Mouse (Mus musculus) lung, embryonic 14.5 days (tissue): ENCODE results near the gene Rpl38. TPM values are rescaled to one million over a fixed set of nuclear protein-coding genes. Genes with fewer than 3 reads are reported as not detected.

Experiments used
- ATAC-seq: fragments of 200-750 bp; cut with Nextera tagmentation; 2 replicates; pipeline ENCODE4 v1.8.0; 2017; ENCODE audit warnings: mild to moderate bottlenecking, moderate TSS enrichment, moderate library complexity; ENCODE audit not compliant: insufficient read depth
- DNase-seq: peaks from one replicate; pipeline ENCODE4 v3.0.0-alpha.2; 2015
- H3K27ac ChIP-seq: fragments of 300-500 bp; sonication (generic); 2 replicates; pipeline ENCODE4 v1.5.1; 2014; ENCODE audit warnings: low read depth, mild to moderate bottlenecking, moderate library complexity
- H3K27me3 ChIP-seq: fragments of 300-500 bp; sonication (generic); 2 replicates; pipeline ENCODE4 v1.6.1; 2014; ENCODE audit warnings: low read length, control low read depth; ENCODE audit not compliant: insufficient read depth
- H3K36me3 ChIP-seq: fragments of 300-500 bp; sonication (generic); 2 replicates; pipeline ENCODE4 v1.6.1; 2014; ENCODE audit warnings: control low read depth; ENCODE audit not compliant: insufficient read depth
- H3K4me1 ChIP-seq: fragments of 300-500 bp; sonication (generic); 2 replicates; pipeline ENCODE4 v1.6.1; 2014; ENCODE audit warnings: antibody characterized with exemption, control low read depth; ENCODE audit not compliant: insufficient read depth
- H3K4me2 ChIP-seq: fragments of 300-500 bp; sonication (generic); 2 replicates; pipeline ENCODE4 v1.6.1; 2014; ENCODE audit warnings: mild to moderate bottlenecking
- H3K4me3 ChIP-seq: fragments of 300-500 bp; sonication (generic); 2 replicates; pipeline ENCODE4 v1.5.1; 2014; ENCODE audit warnings: low read depth, low read length
- H3K9ac ChIP-seq: fragments of 300-500 bp; sonication (generic); 2 replicates; pipeline ENCODE4 v1.6.1; 2014
- H3K9me3 ChIP-seq: fragments of 300-500 bp; sonication (generic); 2 replicates; pipeline ENCODE4 v1.6.1; 2016; ENCODE audit warnings: low read depth, low read length, control low read depth
- CTCF ChIP-seq: IDR thresholded peaks from 2 replicates; pipeline ENCODE4 v1.5.1; 2016; ENCODE audit warnings: antibody characterized with exemption, low read depth
- WGBS: fragments of 180-500 bp; shearing (Covaris S2); extraction: QIAGEN DNeasy Blood & Tissue Kit; methylation state at CpG from one replicate; pipeline ENCODE4 v1.1.7; 2014; 5-methylcytosine and 5-hydroxymethylcytosine counted together
- polyA plus RNA-seq: library from polyadenylated mRNA; unstranded; fragments of >200 nt; fragmentation: Nextera tagmentation; extraction: Ambion mirVana; gene quantifications from 2 replicates; pipeline ENCODE4 v1.2.1, GENCODE M21; 2014

Rpl38 gene
- polyA plus RNA-seq, 1 experiment from 2014 or later = 978 TPM

DNA sequence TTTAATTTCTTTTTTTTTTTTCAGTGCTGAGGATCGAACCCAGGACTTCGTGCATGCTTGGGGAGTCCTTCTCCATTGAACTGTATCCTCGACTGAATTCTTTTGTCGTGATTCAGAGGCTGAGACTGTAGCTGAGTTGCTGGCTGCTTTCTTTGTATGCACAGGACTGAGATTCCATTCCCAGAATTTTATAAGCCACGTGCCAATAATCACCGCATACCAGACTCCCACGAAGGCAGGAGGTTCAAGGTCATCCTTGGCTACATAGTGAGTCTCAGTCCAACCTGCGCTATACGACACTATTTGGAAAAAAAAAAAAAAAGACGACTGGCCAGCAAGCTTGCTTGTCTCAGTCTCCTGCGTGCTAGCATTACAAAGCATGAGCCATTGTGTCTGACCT, 25.4 kb upstream of the Rpl38 start:
- Histone ChIP-seq H3K27me3 (peaks cover 16% of the 10 kb centered on the region), H3K4me1 (no peaks in the 10 kb centered on the region), H3K9me3 (no peaks in the 10 kb centered on the region), H3K9ac (no peak overlapping the region), H3K36me3 (no peaks in the 10 kb centered on the region), H3K4me3 (no peak overlapping the region), H3K4me2 (no peak overlapping the region), H3K27ac (no peak overlapping the region)
- TF ChIP-seq CTCF = no peak
- 71% methylated on average over 11 of the region's 11 CpGs for WGBS
- no peak for DNase-seq
- ATAC-seq = no peak

DNA sequence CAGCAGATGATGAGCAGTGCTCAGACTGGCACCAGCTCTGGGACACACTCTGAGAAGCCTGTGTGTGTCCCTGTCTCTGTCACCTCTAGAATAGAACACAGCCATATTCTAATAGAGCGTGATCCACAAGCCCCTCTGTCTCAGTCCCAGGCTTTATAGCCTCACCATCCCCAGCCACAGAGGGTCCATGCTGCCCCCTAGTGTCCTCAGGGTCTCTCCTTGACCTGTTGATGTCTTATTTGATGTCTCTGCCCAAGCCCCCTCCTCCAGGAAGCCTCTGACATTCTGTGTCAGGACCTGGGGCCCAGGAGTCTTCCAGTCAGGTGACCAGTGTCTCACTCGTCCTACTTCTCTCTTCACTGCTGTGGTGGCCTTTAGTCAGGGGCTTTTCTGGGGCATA, 24.2 kb upstream of the Rpl38 start:
- WGBS = 39% methylated on average over 2 of the region's 2 CpGs
- DNase-seq (no peak), ATAC-seq (no peak)
- H3K4me2 ChIP-seq = no peak overlapping the region
- H3K27ac ChIP-seq = no peak overlapping the region
- TF ChIP-seq CTCF = no peak
- H3K9me3 ChIP-seq = no peaks in the 10 kb centered on the region
- H3K36me3 ChIP-seq = no peaks in the 10 kb centered on the region
- peaks cover 9% of the 10 kb centered on the region for H3K27me3 ChIP-seq
- H3K4me3 ChIP-seq = no peak overlapping the region
- H3K4me1 ChIP-seq = no peaks in the 10 kb centered on the region
- no peak overlapping the region for H3K9ac ChIP-seq

DNA sequence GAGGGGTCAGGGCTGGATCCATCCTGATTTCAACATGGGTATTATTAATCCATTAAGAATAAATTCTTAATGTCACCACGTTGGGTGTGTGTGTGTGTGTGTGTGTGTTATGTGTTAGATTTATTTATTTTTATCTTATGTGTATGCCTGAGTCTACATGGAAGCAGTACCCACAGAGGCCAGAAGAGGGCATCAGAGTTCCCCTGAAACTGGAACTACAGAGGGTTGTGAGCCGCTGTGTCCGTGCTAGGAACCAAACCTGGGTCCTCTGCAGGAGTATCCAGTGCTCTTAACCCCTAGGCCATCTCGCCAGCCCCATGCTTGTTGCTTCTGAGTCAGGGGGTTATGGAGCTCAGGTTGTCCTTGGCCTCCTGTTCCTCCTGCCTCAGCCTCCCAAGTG, 18.8 kb upstream of the Rpl38 start:
- Histone ChIP-seq H3K27me3 (no peaks in the 10 kb centered on the region), H3K4me1 (no peaks in the 10 kb centered on the region), H3K36me3 (no peaks in the 10 kb centered on the region), H3K4me3 (no peak overlapping the region), H3K9ac (no peak overlapping the region), H3K9me3 (no peaks in the 10 kb centered on the region), H3K27ac (no peak overlapping the region), H3K4me2 (no peak overlapping the region)
- 62% methylated on average over 4 of the region's 4 CpGs for WGBS
- ATAC-seq = no peak
- peak; percentile 26; the same call in 1 of the 2 replicates for TF ChIP-seq CTCF
- no peak for DNase-seq

DNA sequence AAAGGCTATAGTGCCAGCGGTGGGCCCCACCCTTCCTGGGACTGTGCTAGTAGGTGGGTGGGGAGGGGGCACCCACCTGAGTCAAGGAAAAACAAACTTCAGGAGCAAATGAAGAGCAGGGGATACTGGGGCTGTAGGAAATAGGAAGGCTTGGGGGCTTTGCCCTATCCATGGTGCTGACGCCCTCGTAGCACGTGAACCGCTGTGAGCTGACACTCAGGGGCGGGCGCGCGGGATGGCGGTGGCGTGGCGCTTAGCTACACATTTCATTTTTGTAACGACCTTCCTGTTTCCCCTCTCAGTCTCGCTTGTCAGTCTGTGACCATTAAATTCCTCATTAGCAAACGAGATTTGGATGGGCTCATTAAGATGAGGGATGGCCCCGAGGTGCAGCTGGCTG, 15.8 kb upstream of the Rpl38 start:
- ATAC-seq (no peak), DNase-seq (peak; percentile 81)
- no peaks in the 10 kb centered on the region for H3K9me3 ChIP-seq
- no peaks in the 10 kb centered on the region for H3K4me1 ChIP-seq
- no peak overlapping the region for H3K9ac ChIP-seq
- H3K27me3 ChIP-seq = no peaks in the 10 kb centered on the region
- no peak for TF ChIP-seq CTCF
- H3K4me2 ChIP-seq = no peak overlapping the region
- no peaks in the 10 kb centered on the region for H3K36me3 ChIP-seq
- H3K4me3 ChIP-seq = no peak overlapping the region
- no peak overlapping the region for H3K27ac ChIP-seq
- WGBS = 6% methylated on average over 16 of the region's 16 CpGs

DNA sequence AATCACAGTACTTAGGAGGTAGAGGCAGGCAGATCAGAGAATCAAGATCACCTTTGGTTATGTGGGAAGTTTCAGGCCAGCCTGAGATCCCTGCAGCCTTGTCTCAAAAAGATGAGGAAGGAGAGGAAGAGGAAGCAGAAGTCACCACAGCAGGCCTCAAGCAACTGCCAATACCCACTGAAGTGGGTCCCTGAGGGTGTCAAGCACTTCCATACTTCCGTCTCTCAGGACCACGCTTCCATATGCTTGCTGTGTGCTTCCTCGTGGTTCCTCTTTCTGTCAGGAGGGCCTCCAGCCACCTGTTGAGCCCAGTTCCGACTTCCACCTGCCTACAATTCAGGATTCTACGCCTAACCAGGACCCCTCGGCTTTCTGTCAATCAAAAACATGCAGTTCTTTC, 14.7 kb upstream of the Rpl38 start:
- TF ChIP-seq CTCF = no peak
- H3K9me3 ChIP-seq = no peaks in the 10 kb centered on the region
- no peak for ATAC-seq
- WGBS = 76% methylated on average over 6 of the region's 6 CpGs
- no peaks in the 10 kb centered on the region for H3K36me3 ChIP-seq
- DNase-seq = no peak
- no peak overlapping the region for H3K4me3 ChIP-seq
- no peak overlapping the region for H3K9ac ChIP-seq
- no peak overlapping the region for H3K27ac ChIP-seq
- no peak overlapping the region for H3K4me2 ChIP-seq
- no peaks in the 10 kb centered on the region for H3K27me3 ChIP-seq
- no peaks in the 10 kb centered on the region for H3K4me1 ChIP-seq

DNA sequence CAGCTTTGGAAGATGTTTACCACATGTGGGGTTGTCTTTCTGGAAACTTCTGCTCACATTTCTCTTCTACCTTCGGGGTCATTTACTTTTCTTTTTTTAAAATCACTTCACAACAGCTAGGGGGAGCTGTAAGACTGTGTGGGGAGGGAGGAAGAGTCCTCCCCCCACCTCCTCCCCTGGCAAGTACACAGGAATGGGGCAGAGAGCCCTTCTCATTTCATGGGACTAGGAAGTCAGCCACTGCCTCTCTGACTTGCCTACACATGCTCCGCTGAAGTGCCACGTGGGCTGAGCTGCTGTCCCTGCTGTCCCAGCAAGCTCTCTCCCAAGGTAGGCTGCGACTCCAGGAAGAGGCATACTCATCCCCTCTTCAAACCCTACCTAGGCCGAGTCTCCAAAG, 13.8 kb upstream of the Rpl38 start:
- no peaks in the 10 kb centered on the region for H3K9me3 ChIP-seq
- no peak for TF ChIP-seq CTCF
- WGBS = 51% methylated on average over 5 of the region's 5 CpGs
- H3K27ac ChIP-seq = no peak overlapping the region
- no peak for ATAC-seq
- no peak overlapping the region for H3K4me2 ChIP-seq
- no peak overlapping the region for H3K9ac ChIP-seq
- no peak for DNase-seq
- H3K4me1 ChIP-seq = no peaks in the 10 kb centered on the region
- H3K4me3 ChIP-seq = no peak overlapping the region
- H3K27me3 ChIP-seq = no peaks in the 10 kb centered on the region
- H3K36me3 ChIP-seq = no peaks in the 10 kb centered on the region

DNA sequence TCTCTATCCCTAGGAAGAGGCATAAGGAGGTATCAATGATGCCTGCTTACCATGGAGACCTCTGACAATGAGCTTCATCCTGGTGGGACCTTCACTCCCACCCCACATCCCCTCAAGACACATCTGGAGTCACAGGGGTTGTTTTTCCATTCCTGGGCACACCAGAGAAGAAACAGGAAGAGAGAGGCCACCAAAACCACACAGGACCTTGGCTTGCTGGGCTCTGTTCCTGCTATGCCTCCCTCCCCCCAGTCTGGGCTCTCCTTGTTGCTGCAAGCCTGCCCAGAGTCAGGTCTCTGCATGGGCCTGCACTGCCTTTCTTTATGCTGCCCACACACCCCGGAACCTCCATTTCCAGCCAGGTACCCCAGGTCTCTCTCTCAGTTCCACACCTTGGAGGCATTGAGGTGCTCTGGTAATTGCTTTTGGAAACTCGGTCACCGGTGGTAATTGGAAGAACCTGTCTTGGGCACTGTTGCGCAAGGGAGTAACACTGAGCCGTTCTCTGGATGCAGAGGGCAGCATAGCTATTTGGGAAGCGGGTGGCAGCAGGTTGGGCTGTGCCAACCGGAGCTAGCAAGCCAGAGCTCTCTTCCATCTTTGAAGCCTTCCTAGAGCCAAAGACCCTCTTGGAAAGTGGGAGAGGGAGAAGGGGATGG, 12.8 kb upstream of the Rpl38 start:
- Histone ChIP-seq H3K9me3 (no peaks in the 10 kb centered on the region), H3K27ac (no peak overlapping the region), H3K4me2 (no peak overlapping the region), H3K27me3 (no peaks in the 10 kb centered on the region), H3K4me3 (no peak overlapping the region), H3K4me1 (no peaks in the 10 kb centered on the region), H3K9ac (no peak overlapping the region), H3K36me3 (no peaks in the 10 kb centered on the region)
- no peak for DNase-seq
- no peak for ATAC-seq
- TF ChIP-seq CTCF = no peak
- WGBS = 86% methylated on average over 7 of the region's 7 CpGs
